Mouse (Mus musculus): Measurements from ENCODE around the gene Ifitm5. TPM values are rescaled to one million over a fixed set of nuclear protein-coding genes. Genes with fewer than 3 reads are reported as not detected.

The Ifitm5 gene
- polyA plus RNA-seq (2014; fragmentation: Nextera tagmentation; extraction: Ambion mirVana): 0.65 and 0.82 TPM in 2 replicates

GRCm38 (mm10) chr7:140949824-140950530, at the start of gene Ifitm5:
Gene Ifitm5, minus strand, starts transcription at chr7:140950291.
- no peak within 1 kb of the TSS; the same call in 1 of the 2 replicates for H3K4me2 ChIP-seq (ENCODE audit: low read length)
- no peak for ATAC-seq (ENCODE audit: insufficient number of reproducible peaks, insufficient read depth, low FRiP score, low read depth)
- H3K9ac ChIP-seq (ENCODE audit: low read length): no peak within 1 kb of the TSS
- H3K27me3 ChIP-seq (ENCODE audit: control insufficient read depth, insufficient read depth, low read length): no peaks in the 10 kb centered on the region
- no peak within 1 kb of the TSS for H3K4me3 ChIP-seq (ENCODE audit: control insufficient read depth in 1 of 2, insufficient read depth in 1 of 2, low read depth in 1 of 2, low read length in 2 of 2)
- WGBS: 85% methylated on average over 16 of the region's 16 CpGs
- H3K36me3 ChIP-seq (ENCODE audit: control insufficient read depth, insufficient read depth, low read length): peaks cover 55% of the 10 kb centered on the region
- H3K27ac ChIP-seq (replicated peaks in 1 of 2; ENCODE audit: control insufficient read depth in 1 of 2, insufficient read depth in 1 of 2, low read depth in 2 of 2, low read length in 2 of 2): peak within 1 kb of the TSS; percentile 39 to 63
- H3K9me3 ChIP-seq (ENCODE audit: control insufficient read depth, low read length): no peaks in the 10 kb centered on the region
- H3K4me1 ChIP-seq (ENCODE audit: control insufficient read depth in 2 of 2, insufficient read depth in 2 of 2, low read length in 2 of 2): peaks cover 29 to 43% of the 10 kb centered on the region in 2 experiments

DNA sequence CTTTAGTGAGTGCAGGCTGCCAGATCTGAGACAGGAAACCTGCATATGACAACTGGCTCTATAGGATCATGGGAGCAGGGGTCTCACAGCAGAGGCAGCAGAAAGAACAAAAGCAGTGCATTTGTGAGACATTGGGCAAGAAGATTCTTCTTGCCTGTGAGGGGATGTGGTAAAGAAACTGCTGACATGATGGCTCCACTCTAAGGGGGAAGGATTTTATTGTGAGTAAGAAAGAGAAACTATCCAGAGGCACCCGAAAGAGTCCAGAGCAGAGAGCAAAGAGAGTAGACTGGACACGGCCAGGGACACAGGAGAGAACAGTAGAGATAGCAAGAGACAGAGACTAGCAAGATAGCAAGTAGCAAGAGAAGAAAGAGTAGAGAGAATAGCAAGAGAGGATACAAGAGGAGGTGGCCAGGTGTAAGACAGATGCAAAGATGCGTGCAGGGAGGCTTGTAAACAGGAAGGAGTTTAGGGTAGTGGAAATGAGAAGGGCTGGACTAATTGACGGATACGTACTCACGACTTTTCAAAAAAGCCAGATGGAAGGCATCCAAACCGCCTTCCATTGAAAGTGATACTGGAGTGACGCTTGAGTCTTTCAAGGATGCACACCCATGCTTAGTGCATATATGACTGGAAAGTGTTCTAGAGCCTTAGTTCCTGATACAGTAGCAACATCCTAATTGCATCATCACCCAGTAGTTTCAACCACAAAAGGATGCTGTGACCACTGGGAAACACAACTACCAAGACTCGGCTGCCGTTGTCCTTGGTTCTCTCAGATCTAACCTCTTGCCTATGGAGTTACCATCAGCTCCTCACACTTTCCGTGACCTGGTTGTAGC, 49.0 kb upstream of the Ifitm5 start:
- no peaks in the 10 kb centered on the region for H3K4me1 ChIP-seq (ENCODE audit: control insufficient read depth in 2 of 2, insufficient read depth in 2 of 2, low read length in 2 of 2)
- 77% methylated on average over 11 of the region's 11 CpGs for WGBS
- no peak overlapping the region for H3K4me3 ChIP-seq (ENCODE audit: control insufficient read depth in 1 of 2, insufficient read depth in 1 of 2, low read depth in 1 of 2, low read length in 2 of 2)
- H3K9me3 ChIP-seq (ENCODE audit: control insufficient read depth, low read length): no peaks in the 10 kb centered on the region
- no peak overlapping the region for H3K27ac ChIP-seq (replicated peaks in 1 of 2; ENCODE audit: control insufficient read depth in 1 of 2, insufficient read depth in 1 of 2, low read depth in 2 of 2, low read length in 2 of 2)
- ATAC-seq (ENCODE audit: insufficient number of reproducible peaks, insufficient read depth, low FRiP score, low read depth): no peak
- H3K27me3 ChIP-seq (ENCODE audit: control insufficient read depth, insufficient read depth, low read length): no peaks in the 10 kb centered on the region
- no peak overlapping the region for H3K4me2 ChIP-seq (ENCODE audit: low read length)
- no peaks in the 10 kb centered on the region for H3K36me3 ChIP-seq (ENCODE audit: control insufficient read depth, insufficient read depth, low read length)
- H3K9ac ChIP-seq (ENCODE audit: low read length): no peak overlapping the region

GRCm38 (mm10) chr7:140997817-140998216, 47.7 kb upstream of the Ifitm5 start:
- WGBS: 48% methylated on average over 1 of the region's 1 CpGs
- H3K36me3 ChIP-seq (ENCODE audit: control insufficient read depth, insufficient read depth, low read length): no peaks in the 10 kb centered on the region
- H3K9me3 ChIP-seq (ENCODE audit: control insufficient read depth, low read length): no peaks in the 10 kb centered on the region

DNA sequence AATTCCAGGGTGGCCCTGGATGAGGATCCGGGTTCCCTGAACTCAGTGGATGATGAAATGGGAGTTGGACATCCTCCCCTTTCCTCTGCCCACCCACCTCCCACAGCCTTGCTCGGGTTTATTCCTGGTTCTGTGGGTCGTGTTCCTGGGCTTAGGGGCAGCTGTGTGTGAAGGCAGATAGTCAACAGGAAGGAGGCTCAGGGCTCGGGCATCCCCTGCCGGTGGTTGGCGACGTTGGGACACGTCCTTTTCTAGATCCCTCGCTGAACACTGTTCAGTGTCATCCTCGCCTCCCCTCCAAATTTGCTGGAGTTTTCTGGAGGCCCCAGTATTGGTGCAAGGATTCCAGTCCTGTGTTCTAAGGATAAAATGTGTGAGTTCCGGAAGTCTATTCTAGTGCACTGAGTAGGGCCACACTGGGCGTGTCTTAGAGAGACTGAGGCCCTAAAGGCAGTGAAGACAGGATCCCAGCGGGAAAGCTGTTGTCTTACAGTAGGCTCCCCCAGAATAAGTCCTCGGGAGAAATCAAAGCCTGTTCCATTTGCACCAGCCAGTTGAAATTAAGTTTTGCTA, 41.1 kb upstream of the Ifitm5 start:
- Histone ChIP-seq H3K9ac (ENCODE audit: low read length) (no peak overlapping the region), H3K4me3 (ENCODE audit: control insufficient read depth in 1 of 2, insufficient read depth in 1 of 2, low read depth in 1 of 2, low read length in 2 of 2) (no peak overlapping the region), H3K4me1 (ENCODE audit: control insufficient read depth in 2 of 2, insufficient read depth in 2 of 2, low read length in 2 of 2) (no peaks in the 10 kb centered on the region), H3K9me3 (ENCODE audit: control insufficient read depth, low read length) (no peaks in the 10 kb centered on the region), H3K36me3 (ENCODE audit: control insufficient read depth, insufficient read depth, low read length) (no peaks in the 10 kb centered on the region), H3K27me3 (ENCODE audit: control insufficient read depth, insufficient read depth, low read length) (no peaks in the 10 kb centered on the region), H3K4me2 (ENCODE audit: low read length) (no peak overlapping the region), H3K27ac (replicated peaks in 1 of 2; ENCODE audit: control insufficient read depth in 1 of 2, insufficient read depth in 1 of 2, low read depth in 2 of 2, low read length in 2 of 2) (no peak overlapping the region)
- WGBS: 74% methylated on average over 14 of the region's 14 CpGs
- no peak for ATAC-seq (ENCODE audit: insufficient number of reproducible peaks, insufficient read depth, low FRiP score, low read depth)

More at GRCm38 (mm10) chr7:140997817-140998216, 47.7 kb upstream of the Ifitm5 start:
- Histone ChIP-seq H3K4me1 (ENCODE audit: control insufficient read depth in 2 of 2, insufficient read depth in 2 of 2, low read length in 2 of 2) (no peaks in the 10 kb centered on the region), H3K27me3 (ENCODE audit: control insufficient read depth, insufficient read depth, low read length) (no peaks in the 10 kb centered on the region), H3K27ac (replicated peaks in 1 of 2; ENCODE audit: control insufficient read depth in 1 of 2, insufficient read depth in 1 of 2, low read depth in 2 of 2, low read length in 2 of 2) (no peak overlapping the region), H3K4me3 (ENCODE audit: control insufficient read depth in 1 of 2, insufficient read depth in 1 of 2, low read depth in 1 of 2, low read length in 2 of 2) (no peak overlapping the region), H3K4me2 (ENCODE audit: low read length) (no peak overlapping the region), H3K9ac (ENCODE audit: low read length) (no peak overlapping the region)
- ATAC-seq (ENCODE audit: insufficient number of reproducible peaks, insufficient read depth, low FRiP score, low read depth): no peak

DNA sequence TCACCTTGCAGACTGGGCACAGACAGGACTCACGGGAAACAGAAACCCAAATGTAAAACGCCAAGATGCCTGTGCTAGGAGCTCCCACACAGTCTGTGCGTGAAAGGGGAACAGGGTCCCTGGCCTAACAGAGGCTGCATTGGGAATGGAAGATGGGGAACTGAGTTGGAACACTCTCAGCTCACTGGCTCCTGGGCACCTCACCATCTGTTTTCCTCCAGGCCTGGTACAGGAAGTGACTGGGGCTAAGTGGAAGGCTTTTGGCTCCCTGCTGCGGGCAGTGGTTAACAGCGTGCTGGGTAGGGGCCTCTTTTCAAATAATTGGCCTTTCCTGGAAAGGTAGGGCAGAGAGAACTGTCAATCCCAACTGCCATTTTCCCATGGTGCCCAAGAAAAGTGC, 40.5 kb upstream of the Ifitm5 start:
- no peaks in the 10 kb centered on the region for H3K4me1 ChIP-seq (ENCODE audit: control insufficient read depth in 2 of 2, insufficient read depth in 2 of 2, low read length in 2 of 2)
- no peak overlapping the region for H3K9ac ChIP-seq (ENCODE audit: low read length)
- H3K4me3 ChIP-seq (ENCODE audit: control insufficient read depth in 1 of 2, insufficient read depth in 1 of 2, low read depth in 1 of 2, low read length in 2 of 2): no peak overlapping the region
- WGBS: 67% methylated on average over 5 of the region's 5 CpGs
- H3K27me3 ChIP-seq (ENCODE audit: control insufficient read depth, insufficient read depth, low read length): no peaks in the 10 kb centered on the region
- H3K4me2 ChIP-seq (ENCODE audit: low read length): no peak overlapping the region
- no peak overlapping the region for H3K27ac ChIP-seq (replicated peaks in 1 of 2; ENCODE audit: control insufficient read depth in 1 of 2, insufficient read depth in 1 of 2, low read depth in 2 of 2, low read length in 2 of 2)
- no peaks in the 10 kb centered on the region for H3K36me3 ChIP-seq (ENCODE audit: control insufficient read depth, insufficient read depth, low read length)
- ATAC-seq (ENCODE audit: insufficient number of reproducible peaks, insufficient read depth, low FRiP score, low read depth): no peak
- H3K9me3 ChIP-seq (ENCODE audit: control insufficient read depth, low read length): peaks cover 4% of the 10 kb centered on the region; the same call in 1 of the 2 replicates

GRCm38 (mm10) chr7:140990185-140990584, 40.1 kb upstream of the Ifitm5 start:
- Histone ChIP-seq H3K4me2 (ENCODE audit: low read length) (no peak overlapping the region), H3K36me3 (ENCODE audit: control insufficient read depth, insufficient read depth, low read length) (no peaks in the 10 kb centered on the region), H3K9ac (ENCODE audit: low read length) (no peak overlapping the region), H3K4me1 (ENCODE audit: control insufficient read depth in 2 of 2, insufficient read depth in 2 of 2, low read length in 2 of 2) (no peaks in the 10 kb centered on the region), H3K27me3 (ENCODE audit: control insufficient read depth, insufficient read depth, low read length) (no peaks in the 10 kb centered on the region), H3K27ac (replicated peaks in 1 of 2; ENCODE audit: control insufficient read depth in 1 of 2, insufficient read depth in 1 of 2, low read depth in 2 of 2, low read length in 2 of 2) (no peak overlapping the region), H3K9me3 (ENCODE audit: control insufficient read depth, low read length) (peaks cover 4% of the 10 kb centered on the region; the same call in 1 of the 2 replicates), H3K4me3 (ENCODE audit: control insufficient read depth in 1 of 2, insufficient read depth in 1 of 2, low read depth in 1 of 2, low read length in 2 of 2) (no peak overlapping the region)
- no peak for ATAC-seq (ENCODE audit: insufficient number of reproducible peaks, insufficient read depth, low FRiP score, low read depth)
- WGBS: 51% methylated on average over 6 of the region's 6 CpGs

DNA sequence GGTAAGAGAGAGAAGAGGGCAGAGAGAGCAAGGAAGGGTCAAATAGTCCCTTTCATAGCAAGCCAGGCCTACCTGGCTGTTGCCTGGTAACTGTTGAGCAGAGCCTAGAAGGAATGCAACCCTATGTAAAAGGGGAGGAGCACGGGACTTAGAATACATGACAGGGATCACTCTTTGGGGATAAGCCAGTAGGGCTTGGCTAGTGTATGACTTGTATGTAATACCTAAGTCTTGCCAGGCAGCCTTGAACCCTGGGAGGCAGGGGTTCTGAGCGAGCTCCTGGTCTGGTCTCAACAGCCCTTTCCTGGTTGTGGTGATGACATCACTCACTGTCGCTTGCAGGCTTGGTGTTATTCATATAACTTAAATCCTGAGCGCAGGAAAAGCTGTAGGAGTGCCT, 38.9 kb upstream of the Ifitm5 start:
- H3K4me2 ChIP-seq (ENCODE audit: low read length): no peak overlapping the region
- ATAC-seq (ENCODE audit: insufficient number of reproducible peaks, insufficient read depth, low FRiP score, low read depth): no peak
- 60% methylated on average over 4 of the region's 4 CpGs for WGBS
- H3K4me1 ChIP-seq (ENCODE audit: control insufficient read depth in 2 of 2, insufficient read depth in 2 of 2, low read length in 2 of 2): no peaks in the 10 kb centered on the region
- H3K9ac ChIP-seq (ENCODE audit: low read length): no peak overlapping the region
- no peaks in the 10 kb centered on the region for H3K36me3 ChIP-seq (ENCODE audit: control insufficient read depth, insufficient read depth, low read length)
- no peaks in the 10 kb centered on the region for H3K27me3 ChIP-seq (ENCODE audit: control insufficient read depth, insufficient read depth, low read length)
- no peak overlapping the region for H3K27ac ChIP-seq (replicated peaks in 1 of 2; ENCODE audit: control insufficient read depth in 1 of 2, insufficient read depth in 1 of 2, low read depth in 2 of 2, low read length in 2 of 2)
- H3K9me3 ChIP-seq (ENCODE audit: control insufficient read depth, low read length): peaks cover 4% of the 10 kb centered on the region; the same call in 1 of the 2 replicates
- H3K4me3 ChIP-seq (ENCODE audit: control insufficient read depth in 1 of 2, insufficient read depth in 1 of 2, low read depth in 1 of 2, low read length in 2 of 2): no peak overlapping the region
